Mouse (Mus musculus) C2C12 (cell line): ENCODE measurements at regions not wholly inside any gene's neighbourhood (a gene's known extent, or its start where the extent isn't known, plus 50 kb on each side); places are given as distances from the start of the nearest gene placed in this dataset.

Experiments
- CEBPB ChIP-seq: IDR thresholded peaks from one replicate; pipeline ENCODE4 v1.6.1; 2011; ENCODE audit warnings: low read depth, mild to moderate bottlenecking, control low read depth, moderate library complexity
- CTCF ChIP-seq: IDR thresholded peaks from one replicate; pipeline ENCODE4 v1.5.1; 2011; ENCODE audit not compliant: control insufficient read depth, insufficient read depth, insufficient read length

DNA sequence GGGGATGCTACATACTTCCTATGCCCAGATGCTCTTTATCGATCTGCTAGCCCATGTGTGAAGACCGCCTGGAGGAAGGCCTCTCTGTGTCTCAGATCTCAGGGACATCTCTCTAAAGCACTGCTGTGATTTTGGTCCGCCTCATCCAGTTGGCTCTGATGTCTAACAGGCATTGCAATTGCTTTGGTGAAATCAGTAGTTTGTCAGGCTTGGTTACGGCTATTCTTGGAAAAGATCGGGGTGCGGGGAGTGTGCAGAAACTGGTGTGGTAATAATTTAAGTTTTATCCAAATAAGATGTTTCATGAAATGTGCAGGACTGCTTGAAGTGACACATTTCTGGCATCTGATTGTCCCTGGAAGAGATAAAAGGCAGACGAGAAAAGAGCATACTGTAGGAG, 117.9 kb downstream of the Gm12728 start:
- no peak for TF ChIP-seq CTCF
- TF ChIP-seq CEBPB: no peak
